8 mouse cellular contexts compared by ENCODE assay signal in genomic region chrX:159321342-159321741, GRCm38 (mm10). TPM values are rescaled to one million over a fixed set of nuclear protein-coding genes. Genes with fewer than 3 reads are reported as not detected.
DNase-seq lines count a peak whose midpoint lies in the region; ATAC-seq and TF ChIP-seq lines count a peak whose summit lies in the region.

No protein-coding gene starts in this region.

- H3K36me3 ChIP-seq in liver, postnatal 0 days (replicated peaks; ENCODE audit: insufficient read depth, low read length): no peaks in the 10 kb centered on the region

- no peak for TF ChIP-seq EP300 in liver, postnatal 0 days (IDR thresholded peaks at IDR 0.05; ENCODE audit: low read depth)

- no peak overlapping the region for H3K4me2 ChIP-seq in liver, postnatal 0 days (ENCODE audit: low read depth, low read length)

- in situ Hi-C loops in Patski (cut with MboI; ENCODE audit: low pct_unique_long_range_greater_than_20kb): loop anchor here (10.0 kb wide), 1 partner anchor 277 kb away; no protein-coding TSS in a partner anchor

- no peaks in the 10 kb centered on the region for H3K4me1 ChIP-seq in liver, postnatal 0 days (ENCODE audit: insufficient read depth)

- CTCF ChIA-PET in Patski (lab: Charles Lee): interaction anchor here (0.6 to 1.0 kb wide), 2 partner anchors 10 to 13 kb away, joined by 3 read pairs; no protein-coding TSS in a partner anchor

- POLR2A ChIA-PET in Patski (lab: Charles Lee): no interaction called here

- H3K27me3 ChIP-seq in Patski: peaks cover 16% of the 10 kb centered on the region
- no peaks in the 10 kb centered on the region for H3K27me3 ChIP-seq in liver, postnatal 0 days (ENCODE audit: insufficient read depth, low read length)

- WGBS in liver, postnatal 0 days (ENCODE audit: insufficient replicate concordance): 33% methylated on average over 8 of the region's 8 CpGs

- no peak overlapping the region for H3K9ac ChIP-seq in liver, postnatal 0 days (replicated peaks)

- peak; percentile 29 for DNase-seq in CD4-positive helper T cell, adult 2 months (ENCODE audit: low read depth, low spot score)
- DNase-seq in Patski (ENCODE audit: low read depth, low spot score): peak; percentile 13
- peak; percentile 83 to 85 for DNase-seq in cerebellum, postnatal 10 days
- peak; percentile 43 to 73 for DNase-seq in frontal cortex, postnatal 25 days (ENCODE audit: low spot score in 2 of 2)
- DNase-seq in kidney, postnatal 10 days: peak; percentile 82
- peak; percentile 52 for DNase-seq in liver, postnatal 0 days
- DNase-seq in right cerebral cortex, postnatal 25 days: peak; percentile 49
- peak; percentile 27 for DNase-seq in yolk sac, embryonic 10.5 days (ENCODE audit: low spot score)

- peak; percentile 71 for ATAC-seq in Patski
- no peak for ATAC-seq in liver, postnatal 0 days

- TF ChIP-seq CTCF in Patski (IDR thresholded peaks at IDR 0.05): peak; percentile 84
- peak; percentile 75 for TF ChIP-seq CTCF in liver, postnatal 0 days (IDR thresholded peaks at IDR 0.05; ENCODE audit: low read depth)

- no peak overlapping the region for H3K27ac ChIP-seq in liver, postnatal 0 days (ENCODE audit: low read depth)

- H3K4me3 ChIP-seq in liver, postnatal 0 days (ENCODE audit: low read depth, low read length): no peak overlapping the region

- H3K9me3 ChIP-seq in liver, postnatal 0 days (ENCODE audit: low read length): no peaks in the 10 kb centered on the region

RNA-seq across cellular contexts. Expression of gene Eif1ax, which starts 50.6 kb away (rescaled TPM):
- polyA plus RNA-seq in Patski (2021): 132 TPM
- polyA plus RNA-seq in liver, postnatal 0 days (2015; fragmentation: Nextera tagmentation; extraction: Ambion mirVana): 43.8 and 49.1 TPM in 2 replicates

Comparison
In these comparisons a context has a peak if more than half of its experiments do, and no peak if none do; other contexts are left out.
1. DNase-seq: peak in every context shown above with its lines; median percentile 84 in cerebellum, postnatal 10 days; 82 in kidney, postnatal 10 days; 58 in frontal cortex, postnatal 25 days; 52 in liver, postnatal 0 days; 49 in right cerebral cortex, postnatal 25 days; 29 in CD4-positive helper T cell, adult 2 months; 27 in yolk sac, embryonic 10.5 days; 13 in Patski.